8 mouse cellular contexts compared by ENCODE assay signal in genomic region chr19:6942249-6942691, GRCm38 (mm10). TPM values are rescaled to one million over a fixed set of nuclear protein-coding genes. Genes with fewer than 3 reads are reported as not detected.
DNase-seq lines count a peak whose midpoint lies in the region; ATAC-seq and TF ChIP-seq lines count a peak whose summit lies in the region.

Gene Gpr137 (minus strand): TSS chr19:6942480.

- H3K4me1 ChIP-seq in heart, embryonic 11.5 days (ENCODE audit: control insufficient read depth, insufficient read depth, low read length): peaks cover 18% of the 10 kb centered on the region
- peaks cover 19% of the 10 kb centered on the region for H3K4me1 ChIP-seq in kidney, postnatal 0 days (replicated peaks; ENCODE audit: insufficient read depth, low read length)
- H3K4me1 ChIP-seq in liver, embryonic 11.5 days (replicated peaks; ENCODE audit: control insufficient read depth, insufficient read depth, low read length): peaks cover 16% of the 10 kb centered on the region
- H3K4me1 ChIP-seq in stomach, embryonic 14.5 days (ENCODE audit: control insufficient read depth, insufficient read depth, low read length): peaks cover 11% of the 10 kb centered on the region; the same call in 1 of the 2 replicates

- H3K36me3 ChIP-seq in heart, embryonic 11.5 days (ENCODE audit: control insufficient read depth, insufficient read depth, low read length): no peaks in the 10 kb centered on the region
- peaks cover 6% of the 10 kb centered on the region; the same call in 1 of the 2 replicates for H3K36me3 ChIP-seq in kidney, postnatal 0 days (ENCODE audit: insufficient read depth, low read length)
- H3K36me3 ChIP-seq in liver, embryonic 11.5 days (ENCODE audit: control insufficient read depth, insufficient read depth, low read length): 0 out of 2 replicates have a peak, but pooled peaks cover 3% of the 10 kb centered on the region
- H3K36me3 ChIP-seq in stomach, embryonic 14.5 days (ENCODE audit: control insufficient read depth, insufficient read depth, low read length): no peaks in the 10 kb centered on the region; the same call in 1 of the 2 replicates

- peak; percentile 83 for ATAC-seq in erythroblast, adult 5-6 weeks (replicated peaks; ENCODE audit: low FRiP score, poor library complexity, severe bottlenecking)
- peak; percentile 88 for ATAC-seq in heart, embryonic 11.5 days (replicated peaks; ENCODE audit: insufficient number of reproducible peaks, low FRiP score, low TSS enrichment)
- ATAC-seq in kidney, postnatal 0 days (replicated peaks; ENCODE audit: low FRiP score, low read depth): peak; percentile 89
- peak; percentile 92 for ATAC-seq in liver, embryonic 11.5 days (replicated peaks; ENCODE audit: low FRiP score)
- ATAC-seq in stomach, embryonic 14.5 days (ENCODE audit: insufficient number of reproducible peaks, insufficient read depth, low FRiP score, low read depth): peak; percentile 91

- H3K9me3 ChIP-seq in heart, embryonic 11.5 days (replicated peaks; ENCODE audit: control insufficient read depth, low read length): no peaks in the 10 kb centered on the region
- no peaks in the 10 kb centered on the region for H3K9me3 ChIP-seq in kidney, postnatal 0 days (replicated peaks; ENCODE audit: low read length)
- no peaks in the 10 kb centered on the region for H3K9me3 ChIP-seq in liver, embryonic 11.5 days (ENCODE audit: control insufficient read depth, low read length)
- no peaks in the 10 kb centered on the region for H3K9me3 ChIP-seq in stomach, embryonic 14.5 days (ENCODE audit: control insufficient read depth, low read depth, low read length)

- H3K9ac ChIP-seq in heart, embryonic 11.5 days (ENCODE audit: low read depth, low read length): peak within 1 kb of the TSS; percentile 89
- H3K9ac ChIP-seq in kidney, postnatal 0 days (ENCODE audit: low read depth, low read length): peak within 1 kb of the TSS; percentile 87
- peak within 1 kb of the TSS; percentile 83 for H3K9ac ChIP-seq in liver, embryonic 11.5 days (ENCODE audit: low read depth, low read length)
- H3K9ac ChIP-seq in stomach, embryonic 14.5 days (replicated peaks; ENCODE audit: low read depth, low read length): peak within 1 kb of the TSS; percentile 82

- WGBS in heart, embryonic 11.5 days (ENCODE audit: insufficient replicate concordance): under 1% methylated on average over 27 of the region's 27 CpGs
- 0% methylated on average over 27 of the region's 27 CpGs for WGBS in kidney, postnatal 0 days
- WGBS in liver, embryonic 11.5 days: under 1% methylated on average over 27 of the region's 27 CpGs
- WGBS in stomach, embryonic 14.5 days: under 1% methylated on average over 27 of the region's 27 CpGs

- no peak for TF ChIP-seq CTCF in kidney, postnatal 0 days (IDR thresholded peaks at IDR 0.05; ENCODE audit: low read depth)

- peak within 1 kb of the TSS; percentile 84 for H3K4me3 ChIP-seq in heart, embryonic 11.5 days (ENCODE audit: low read depth, low read length)
- peak within 1 kb of the TSS; percentile 87 for H3K4me3 ChIP-seq in kidney, postnatal 0 days (replicated peaks; ENCODE audit: low read depth, low read length)
- H3K4me3 ChIP-seq in liver, embryonic 11.5 days (ENCODE audit: low read depth, low read length): peak within 1 kb of the TSS; percentile 70
- H3K4me3 ChIP-seq in stomach, embryonic 14.5 days (ENCODE audit: low read depth, low read length): peak within 1 kb of the TSS; percentile 85

- no peaks in the 10 kb centered on the region for H3K27me3 ChIP-seq in heart, embryonic 11.5 days (ENCODE audit: control insufficient read depth, insufficient read depth, low read length)
- no peaks in the 10 kb centered on the region for H3K27me3 ChIP-seq in kidney, postnatal 0 days (ENCODE audit: insufficient read depth, low read length)
- H3K27me3 ChIP-seq in liver, embryonic 11.5 days (replicated peaks; ENCODE audit: control insufficient read depth, insufficient read depth, low read length): no peaks in the 10 kb centered on the region
- H3K27me3 ChIP-seq in stomach, embryonic 14.5 days (ENCODE audit: control insufficient read depth, insufficient read depth, low read length): no peaks in the 10 kb centered on the region

- peak within 1 kb of the TSS; percentile 96 for H3K27ac ChIP-seq in heart, embryonic 11.5 days (ENCODE audit: low read depth, low read length)
- peak within 1 kb of the TSS; percentile 94 for H3K27ac ChIP-seq in kidney, postnatal 0 days
- peak within 1 kb of the TSS; percentile 87 for H3K27ac ChIP-seq in liver, embryonic 11.5 days (ENCODE audit: low read depth, low read length)
- peak within 1 kb of the TSS; percentile 98 for H3K27ac ChIP-seq in stomach, embryonic 14.5 days (ENCODE audit: low read length)

- peak; percentile 90 to 91 for DNase-seq in B cell, adult 2 months
- DNase-seq in brain, adult 2 months (ENCODE audit: low read depth, low spot score): peak; percentile 97
- DNase-seq in kidney, postnatal 0 days (ENCODE audit: low spot score): peak; percentile 97
- peak; percentile 94 for DNase-seq in liver, embryonic 11.5 days (ENCODE audit: low spot score)
- DNase-seq in naive thymus-derived CD4-positive, alpha-beta T cell, adult 2 months (ENCODE audit: low read depth): peak; percentile 90

- H3K4me2 ChIP-seq in heart, embryonic 11.5 days: peak within 1 kb of the TSS; percentile 79
- H3K4me2 ChIP-seq in kidney, postnatal 0 days (ENCODE audit: low read length): peak within 1 kb of the TSS; percentile 99
- peak within 1 kb of the TSS; percentile 96 for H3K4me2 ChIP-seq in liver, embryonic 11.5 days
- peak within 1 kb of the TSS; percentile 99 for H3K4me2 ChIP-seq in stomach, embryonic 14.5 days (replicated peaks; ENCODE audit: low read depth, low read length)

RNA-seq across cellular contexts. Expression of gene Gpr137, which starts in this region (rescaled TPM):
- total RNA-seq in erythroblast, adult 5-6 weeks (2015; ENCODE audit: low replicate concordance): 3.3 and 5.8 TPM in 2 replicates
- total RNA-seq in erythroblast, adult 5-6 weeks (2017; ENCODE audit: low replicate concordance): 4.2 and 7.2 TPM in 2 replicates
- 22.4 and 23.7 TPM in 2 replicates for polyA plus RNA-seq in heart, embryonic 11.5 days (2014; fragmentation: Nextera tagmentation; extraction: Ambion mirVana)
- polyA plus RNA-seq in kidney, postnatal 0 days (2015; fragmentation: Nextera tagmentation; extraction: Ambion mirVana): 32.6 and 33.1 TPM in 2 replicates
- polyA plus RNA-seq in liver, embryonic 11.5 days (2014; fragmentation: Nextera tagmentation; extraction: Ambion mirVana): 18.2 and 18.9 TPM in 2 replicates
- 21.8 and 24.8 TPM in 2 replicates for polyA plus RNA-seq in stomach, embryonic 14.5 days (2014; fragmentation: Nextera tagmentation; extraction: Ambion mirVana)

Comparison
In these comparisons a context has a peak if more than half of its experiments do, and no peak if none do; other contexts are left out.
1. Peak in every context shown above with its lines: DNase-seq, ATAC-seq, H3K4me3 ChIP-seq and H3K27ac ChIP-seq.